Mouse (Mus musculus) liver, postnatal 0 days (tissue): ENCODE results near the gene Furin. TPM values are rescaled to one million over a fixed set of nuclear protein-coding genes. Genes with fewer than 3 reads are reported as not detected.

Source experiments
- ATAC-seq: fragments of 200-750 bp; cut with Nextera tagmentation; 2 replicates; pipeline ENCODE4 v1.8.0; 2017; ENCODE audit warnings: mild to moderate bottlenecking, moderate library complexity
- DNase-seq: peaks from one replicate; pipeline ENCODE4 v3.0.0-alpha.2; 2016
- H3K27ac ChIP-seq: fragments of 300-500 bp; sonication (generic); 2 replicates; pipeline ENCODE4 v1.5.1; 2014; ENCODE audit warnings: antibody characterized with exemption, moderate library complexity, mild to moderate bottlenecking, low read depth
- H3K27me3 ChIP-seq: fragments of 300-500 bp; sonication (generic); 2 replicates; pipeline ENCODE4 v1.6.1; 2014; ENCODE audit warnings: low read length, control low read depth, mixed read lengths; ENCODE audit not compliant: insufficient read depth
- H3K36me3 ChIP-seq: fragments of 300-500 bp; sonication (generic); replicated peaks from 2 replicates; pipeline ENCODE4 v1.6.1; 2014; ENCODE audit warnings: mild to moderate bottlenecking, control low read depth, low read length, moderate library complexity, mixed read lengths; ENCODE audit not compliant: insufficient read depth
- H3K4me1 ChIP-seq: fragments of 300-500 bp; sonication (generic); 2 replicates; pipeline ENCODE4 v1.6.1; 2014; ENCODE audit warnings: antibody characterized with exemption, mild to moderate bottlenecking, control low read depth; ENCODE audit not compliant: insufficient read depth
- H3K4me2 ChIP-seq: fragments of 300-500 bp; sonication (generic); 2 replicates; pipeline ENCODE4 v1.6.1; 2014; ENCODE audit warnings: low read depth, mild to moderate bottlenecking, low read length, moderate library complexity, mixed read lengths
- H3K4me3 ChIP-seq: fragments of 300-500 bp; sonication (generic); 2 replicates; pipeline ENCODE4 v1.5.1; 2014; ENCODE audit warnings: low read depth, low read length
- H3K9ac ChIP-seq: fragments of 300-500 bp; sonication (generic); replicated peaks from 2 replicates; pipeline ENCODE4 v1.6.1; 2014; ENCODE audit warnings: mild to moderate bottlenecking, moderate library complexity
- H3K9me3 ChIP-seq: fragments of 300-500 bp; sonication (generic); 2 replicates; pipeline ENCODE4 v1.6.1; 2016; ENCODE audit warnings: mild to moderate bottlenecking, control low read depth, low read length, mixed read lengths
- CTCF ChIP-seq: sonication (generic); IDR thresholded peaks from 2 replicates; pipeline ENCODE4 v1.5.1; 2016; ENCODE audit warnings: antibody characterized with exemption, low read depth
- EP300 ChIP-seq: IDR thresholded peaks from 2 replicates; pipeline ENCODE4 v1.6.1; 2016; ENCODE audit warnings: antibody characterized with exemption, low read depth, mild to moderate bottlenecking
- WGBS: fragments of 180-500 bp; shearing (Covaris S2); extraction: QIAGEN DNeasy Blood & Tissue Kit; methylation state at CpG from one replicate; pipeline ENCODE4 v1.1.7; 2014; ENCODE audit not compliant: insufficient replicate concordance; 5-methylcytosine and 5-hydroxymethylcytosine counted together
- polyA plus RNA-seq: library from polyadenylated mRNA; unstranded; fragments of >200 nt; fragmentation: Nextera tagmentation; extraction: Ambion mirVana; gene quantifications from 2 replicates; pipeline ENCODE4 v1.2.1, GENCODE M21; 2015

Furin gene
- polyA plus RNA-seq, 1 experiment from 2014 or later: 17.7 TPM

DNA sequence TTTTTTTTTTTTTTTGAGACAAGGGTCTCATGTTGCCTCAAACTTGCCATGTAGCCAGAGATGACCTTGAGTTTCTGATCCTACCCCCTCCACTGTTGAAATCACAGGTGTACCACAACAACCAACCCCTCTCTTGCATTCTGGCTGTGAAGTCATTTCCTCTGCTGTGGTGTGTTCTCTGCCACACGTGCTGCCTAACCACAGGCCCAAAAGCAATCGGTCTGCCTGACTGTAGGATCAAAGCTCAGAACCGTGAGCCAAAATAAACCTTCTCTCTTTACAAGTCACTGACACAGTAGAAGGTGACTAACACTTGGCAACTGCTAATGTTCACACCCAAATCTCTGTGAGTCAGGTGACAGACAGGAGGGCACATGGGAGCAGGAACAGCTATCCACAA is 44.8 kb downstream of the Furin start:
- DNase-seq (no peak), ATAC-seq (peak; percentile 33; the same call in 1 of the 2 replicates)
- no peak overlapping the region for H3K9ac ChIP-seq
- TF ChIP-seq EP300 (no peak), CTCF (no peak)
- H3K4me1 ChIP-seq: no peaks in the 10 kb centered on the region
- no peaks in the 10 kb centered on the region for H3K9me3 ChIP-seq
- 31% methylated on average over 3 of the region's 3 CpGs for WGBS
- no peak overlapping the region for H3K27ac ChIP-seq
- no peak overlapping the region for H3K4me3 ChIP-seq
- H3K27me3 ChIP-seq: no peaks in the 10 kb centered on the region
- H3K36me3 ChIP-seq: peaks cover 50% of the 10 kb centered on the region
- no peak overlapping the region for H3K4me2 ChIP-seq

DNA sequence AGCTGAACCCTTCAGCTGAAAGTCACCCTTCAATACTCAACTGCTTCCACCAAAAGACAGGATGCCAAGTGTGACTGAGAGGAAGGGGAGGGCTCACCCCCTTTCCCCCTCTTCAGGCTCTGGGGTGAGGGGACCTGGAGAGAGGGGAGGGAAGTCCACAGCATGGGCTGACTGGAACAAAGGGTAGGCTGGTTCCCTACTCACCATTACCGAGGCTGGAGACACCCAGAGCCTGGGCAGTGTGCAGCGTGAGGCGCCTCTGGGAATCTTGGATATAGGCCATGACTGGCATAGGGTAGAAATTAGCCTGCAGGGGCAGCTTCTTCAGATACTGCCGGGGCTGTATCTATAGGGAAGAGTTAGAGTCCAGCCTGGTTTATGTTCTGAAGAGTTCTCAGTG is 47.2 kb downstream of the Furin start:
- no peak overlapping the region for H3K4me2 ChIP-seq

DNA sequence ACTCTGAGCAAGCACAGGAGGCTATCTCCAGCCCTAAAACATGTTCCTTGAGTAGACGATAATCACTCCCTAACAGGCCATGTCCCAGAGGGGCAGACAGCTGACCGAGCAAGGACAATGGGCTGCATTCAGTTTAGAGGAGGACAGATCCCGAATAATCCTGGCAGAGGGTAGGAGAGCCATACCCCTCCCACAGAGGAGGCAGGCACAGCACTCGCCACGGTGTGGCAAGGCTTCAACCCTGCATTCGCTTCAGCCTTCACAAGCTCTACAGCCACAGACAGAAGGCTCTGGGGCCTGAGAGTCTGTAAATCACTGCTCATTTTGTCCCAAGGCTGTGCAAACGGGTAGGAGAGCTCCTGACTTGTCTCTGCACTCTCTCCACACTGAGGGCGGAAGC is 48.1 kb downstream of the Furin start:
- no peak for ATAC-seq

More for the DNA sequence above, 47.2 kb downstream of the Furin start:
- peaks cover 42% of the 10 kb centered on the region for H3K36me3 ChIP-seq
- DNase-seq (no peak), ATAC-seq (no peak)
- no peaks in the 10 kb centered on the region for H3K27me3 ChIP-seq
- H3K27ac ChIP-seq: no peak overlapping the region
- no peaks in the 10 kb centered on the region for H3K4me1 ChIP-seq
- 77% methylated on average over 4 of the region's 4 CpGs for WGBS
- H3K4me3 ChIP-seq: no peak overlapping the region
- H3K9ac ChIP-seq: no peak overlapping the region
- TF ChIP-seq CTCF (no peak), EP300 (no peak)
- no peaks in the 10 kb centered on the region for H3K9me3 ChIP-seq

DNA sequence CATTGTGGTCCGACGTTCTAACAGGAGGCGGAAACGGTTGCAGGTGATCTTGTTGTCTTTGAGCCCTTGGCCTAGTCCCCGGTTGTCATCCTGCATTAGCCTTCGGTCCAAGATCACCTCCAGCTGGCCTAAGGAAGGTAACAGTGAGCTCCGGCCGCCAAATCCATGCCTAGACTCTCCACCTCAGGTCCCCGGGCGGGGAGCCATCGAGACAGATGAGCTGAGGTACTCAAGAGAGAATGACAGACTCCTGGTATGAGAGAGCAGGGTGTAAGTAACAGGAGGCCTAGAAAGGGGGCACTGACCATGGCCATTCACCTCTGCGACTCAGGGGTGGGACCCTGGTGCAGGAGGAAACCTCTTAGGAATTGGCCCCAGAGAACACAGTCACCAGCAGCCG is 48.9 kb downstream of the Furin start:
- no peak for ATAC-seq
- Histone ChIP-seq H3K9ac (no peak overlapping the region), H3K36me3 (peaks cover 39% of the 10 kb centered on the region), H3K4me2 (no peak overlapping the region), H3K4me1 (no peaks in the 10 kb centered on the region), H3K9me3 (no peaks in the 10 kb centered on the region), H3K27ac (no peak overlapping the region), H3K4me3 (no peak overlapping the region), H3K27me3 (no peaks in the 10 kb centered on the region)
- 87% methylated on average over 13 of the region's 13 CpGs for WGBS
- TF ChIP-seq CTCF (no peak), EP300 (no peak)
- no peak for DNase-seq

More for the DNA sequence above, 48.1 kb downstream of the Furin start:
- H3K9me3 ChIP-seq: no peaks in the 10 kb centered on the region
- H3K4me2 ChIP-seq: no peak overlapping the region
- 74% methylated on average over 8 of the region's 8 CpGs for WGBS
- no peaks in the 10 kb centered on the region for H3K27me3 ChIP-seq
- DNase-seq: no peak
- TF ChIP-seq EP300 (no peak), CTCF (no peak)
- H3K9ac ChIP-seq: no peak overlapping the region
- H3K36me3 ChIP-seq: peaks cover 38% of the 10 kb centered on the region
- no peak overlapping the region for H3K4me3 ChIP-seq
- no peaks in the 10 kb centered on the region for H3K4me1 ChIP-seq
- no peak overlapping the region for H3K27ac ChIP-seq

DNA sequence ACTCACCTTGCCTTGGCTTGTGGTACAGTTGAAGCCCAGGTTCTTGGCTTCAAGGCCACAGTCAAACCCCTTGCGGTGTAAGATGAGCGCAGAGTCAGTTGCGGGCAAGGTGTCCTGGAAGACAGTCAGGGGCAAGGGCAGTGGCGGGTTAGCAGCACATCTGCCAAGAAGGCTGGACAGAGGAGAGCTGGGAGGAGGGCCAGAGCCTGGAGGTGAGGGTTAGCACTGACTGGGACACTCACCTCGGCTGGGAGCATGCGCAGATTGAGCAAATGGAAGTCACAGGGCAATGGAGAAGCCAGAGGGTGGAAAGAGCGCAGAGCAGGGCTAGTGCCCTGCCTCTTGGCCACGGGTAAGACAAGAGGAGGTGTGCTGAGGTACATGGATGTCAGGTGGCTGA is 52.3 kb downstream of the Furin start:
- no peak for ATAC-seq
- H3K4me1 ChIP-seq: no peaks in the 10 kb centered on the region
- no peak overlapping the region for H3K4me2 ChIP-seq
- TF ChIP-seq EP300 (no peak), CTCF (no peak)
- no peak overlapping the region for H3K27ac ChIP-seq
- H3K27me3 ChIP-seq: no peaks in the 10 kb centered on the region
- H3K9ac ChIP-seq: no peak overlapping the region
- H3K36me3 ChIP-seq: peaks cover 21% of the 10 kb centered on the region
- DNase-seq: no peak
- 92% methylated on average over 8 of the region's 8 CpGs for WGBS
- H3K9me3 ChIP-seq: no peaks in the 10 kb centered on the region
- no peak overlapping the region for H3K4me3 ChIP-seq

DNA sequence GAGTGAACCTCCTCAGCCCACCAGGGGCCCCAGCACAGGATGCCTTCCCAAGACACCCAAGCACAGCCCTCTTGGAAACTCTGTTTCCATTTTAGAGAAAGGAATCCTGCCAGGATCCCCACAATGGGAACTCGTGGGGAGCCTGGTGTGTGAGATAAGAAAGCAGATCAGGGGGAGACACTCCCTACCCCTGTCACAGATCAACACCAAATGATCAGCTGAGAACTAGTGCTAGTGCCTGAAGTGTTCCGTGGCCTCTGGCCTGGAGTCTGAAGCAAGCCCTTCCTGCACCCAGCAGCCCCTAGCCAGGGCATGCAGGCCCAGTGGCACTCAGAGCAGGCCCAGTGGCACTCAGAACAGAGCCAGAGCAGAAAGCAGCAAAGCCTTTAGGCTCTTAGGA is 54.4 kb downstream of the Furin start:
- Histone ChIP-seq H3K27me3 (no peaks in the 10 kb centered on the region), H3K36me3 (peaks cover 17% of the 10 kb centered on the region), H3K4me2 (no peak overlapping the region), H3K4me1 (peaks cover 8% of the 10 kb centered on the region; the same call in 1 of the 2 replicates), H3K4me3 (no peak overlapping the region), H3K9ac (no peak overlapping the region), H3K27ac (no peak overlapping the region), H3K9me3 (no peaks in the 10 kb centered on the region)
- no peak for TF ChIP-seq CTCF
- TF ChIP-seq EP300: no peak
- DNase-seq (no peak), ATAC-seq (no peak)
- WGBS: 41% methylated on average over 2 of the region's 2 CpGs
